Mouse (Mus musculus): ENCODE results near the gene Rfx1.

DNA sequence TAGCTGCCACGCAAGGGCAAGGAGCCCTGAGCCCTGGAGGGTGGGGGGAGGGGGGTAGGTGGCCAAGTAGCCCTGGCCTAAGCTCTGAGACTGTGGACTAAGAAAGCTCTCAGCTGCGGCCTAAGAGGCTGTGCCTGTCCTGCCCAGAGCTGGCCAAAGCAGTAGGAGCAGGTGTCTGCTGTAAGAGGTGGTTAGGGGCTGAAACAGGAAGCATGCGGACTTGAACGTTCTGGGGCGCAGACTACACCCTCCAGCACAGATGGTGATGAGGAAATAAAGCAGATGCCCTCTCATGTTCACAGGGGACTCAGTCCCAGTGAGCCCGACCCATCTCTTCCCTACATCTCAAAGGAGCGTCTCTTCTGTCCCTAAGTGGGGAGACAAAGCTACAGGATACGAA, 65.6 kb downstream of the Rfx1 start:
- TF ChIP-seq CTCF (conservative IDR thresholded peaks at IDR 0.05 in 1 of 2, IDR thresholded peaks at IDR 0.05 in 1 of 2; ENCODE audit: low read depth in 2 of 2, low read length in 2 of 2) (no peak), KAT2A (IDR thresholded peaks at IDR 0.05; ENCODE audit: insufficient replicate concordance, low read length) (no peak), ETS1 (conservative IDR thresholded peaks at IDR 0.05; ENCODE audit: low read depth, low read length) (no peak), POLR2A (IDR thresholded peaks at IDR 0.05; ENCODE audit: low read depth, low read length) (no peak), USF1 (IDR thresholded peaks at IDR 0.05; ENCODE audit: low read depth, low read length) (no peak), MAX (IDR thresholded peaks at IDR 0.05; ENCODE audit: low read length) (no peak)

Data from CH12.LX (cell line).